Mouse (Mus musculus): ENCODE measurements at regions not wholly inside any gene's neighbourhood (a gene's known extent, or its start where the extent isn't known, plus 50 kb on each side); places are given as distances from the start of the nearest gene placed in this dataset.

DNA sequence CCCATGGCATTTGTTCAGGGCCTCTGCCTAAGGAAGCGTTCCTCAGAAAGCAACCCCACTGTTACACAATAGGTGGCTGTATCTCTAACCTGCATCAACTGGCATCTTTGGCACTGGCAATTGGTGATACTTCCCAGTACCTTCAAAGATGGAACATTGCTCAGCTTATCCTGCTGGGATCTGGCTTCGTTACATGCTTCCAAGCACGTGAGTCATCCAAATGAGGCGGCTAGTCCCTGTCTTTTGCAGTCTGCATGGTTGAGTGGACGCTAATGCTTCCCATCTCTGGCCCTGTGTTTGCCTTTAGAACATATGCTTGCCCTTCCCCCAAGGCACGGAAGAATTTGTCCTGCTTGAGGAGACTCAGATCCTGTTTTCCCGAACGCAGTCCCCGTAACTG, 380.2 kb downstream of the Atp23 start:
- H3K27ac ChIP-seq (replicated peaks): no peak overlapping the region
- H3K4me3 ChIP-seq: no peak overlapping the region
- peaks cover 6% of the 10 kb centered on the region; the same call in 1 of the 2 replicates for H3K9me3 ChIP-seq
- 0 out of 2 replicates have a peak, but pooled peaks have one; percentile 19 for ATAC-seq (ENCODE audit: low FRiP score, low read depth)
- WGBS: 36% methylated on average over 9 of the region's 9 CpGs
- no peaks in the 10 kb centered on the region for H3K27me3 ChIP-seq
- no peaks in the 10 kb centered on the region for H3K36me3 ChIP-seq
- H3K9ac ChIP-seq (replicated peaks): no peak overlapping the region
- no peak overlapping the region for H3K4me2 ChIP-seq (replicated peaks)
- H3K4me1 ChIP-seq: peaks cover 14% of the 10 kb centered on the region

DNA sequence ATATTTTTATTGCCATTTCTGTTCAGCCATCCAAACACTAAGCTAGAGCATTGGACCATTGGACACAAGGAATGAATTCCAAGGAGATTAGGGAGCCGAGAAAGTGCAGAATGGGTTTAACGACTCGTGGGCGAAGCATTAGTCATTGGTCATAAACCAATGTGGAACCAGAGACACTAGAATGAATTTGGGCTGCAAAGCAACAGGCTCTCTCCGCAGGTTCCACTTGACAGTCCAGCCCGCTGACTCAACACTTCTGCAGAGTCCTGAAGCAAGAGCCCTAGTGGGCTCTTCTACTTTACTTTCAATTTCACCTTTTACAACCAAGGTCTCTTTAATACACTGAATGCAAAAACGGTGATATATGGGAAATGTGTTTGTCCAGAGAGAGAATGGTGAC, 388.0 kb downstream of the Atp23 start:
- Histone ChIP-seq H3K4me1 (no peaks in the 10 kb centered on the region), H3K27me3 (no peaks in the 10 kb centered on the region), H3K36me3 (no peaks in the 10 kb centered on the region), H3K4me2 (replicated peaks) (no peak overlapping the region), H3K9me3 (peaks cover 6% of the 10 kb centered on the region; the same call in 1 of the 2 replicates), H3K9ac (replicated peaks) (no peak overlapping the region), H3K27ac (replicated peaks) (no peak overlapping the region), H3K4me3 (no peak overlapping the region)
- 84% methylated on average over 7 of the region's 7 CpGs for WGBS
- ATAC-seq (ENCODE audit: low FRiP score, low read depth): no peak

DNA sequence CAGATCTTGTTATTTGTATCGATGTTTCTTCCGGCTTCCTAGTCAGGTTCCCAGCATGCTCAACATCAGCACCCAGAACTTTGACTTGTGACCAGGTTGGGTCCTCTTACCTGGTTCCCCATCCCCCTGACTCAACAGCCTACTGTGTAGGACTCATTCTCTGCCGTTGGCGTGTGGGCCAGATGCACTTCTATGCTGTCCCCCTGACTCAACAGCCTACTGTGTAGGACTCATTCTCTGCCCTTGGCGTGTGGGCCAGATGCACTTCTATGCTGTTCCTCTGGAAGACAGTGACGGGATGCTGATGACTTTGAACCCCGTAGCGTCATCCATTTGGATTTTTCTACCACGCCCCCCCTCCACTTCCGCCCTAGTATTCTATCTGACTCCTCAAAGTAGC, 389.6 kb downstream of the Atp23 start:
- H3K27ac ChIP-seq (replicated peaks): no peak overlapping the region
- no peaks in the 10 kb centered on the region for H3K27me3 ChIP-seq
- H3K9me3 ChIP-seq: no peaks in the 10 kb centered on the region
- H3K9ac ChIP-seq (replicated peaks): no peak overlapping the region
- ATAC-seq (ENCODE audit: low FRiP score, low read depth): no peak
- no peak overlapping the region for H3K4me2 ChIP-seq (replicated peaks)
- H3K36me3 ChIP-seq: no peaks in the 10 kb centered on the region
- no peak overlapping the region for H3K4me3 ChIP-seq
- no peaks in the 10 kb centered on the region for H3K4me1 ChIP-seq
- 95% methylated on average over 10 of the region's 10 CpGs for WGBS

DNA sequence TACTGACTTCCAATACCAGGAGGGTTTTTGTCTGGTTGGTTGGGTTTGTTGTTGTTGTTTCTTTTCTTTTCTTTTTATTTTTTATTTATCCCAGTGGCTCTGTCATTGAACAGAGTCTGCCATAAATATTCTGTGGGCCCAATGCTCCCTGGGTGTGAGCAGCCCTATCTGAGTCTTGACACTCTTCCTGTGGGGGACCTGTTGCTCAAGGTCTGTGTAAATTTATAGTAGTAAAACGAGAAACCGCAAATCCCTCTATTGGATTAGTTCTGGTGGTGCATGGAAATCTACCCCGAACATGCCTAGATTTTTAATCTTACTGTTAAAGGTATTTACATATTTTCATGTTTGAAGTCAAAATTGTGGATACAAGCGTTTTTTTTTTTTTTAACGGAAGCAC, 395.2 kb downstream of the Atp23 start:
- no peak overlapping the region for H3K27ac ChIP-seq (replicated peaks)
- no peak overlapping the region for H3K4me3 ChIP-seq
- H3K27me3 ChIP-seq: no peaks in the 10 kb centered on the region
- H3K9me3 ChIP-seq: no peaks in the 10 kb centered on the region
- H3K9ac ChIP-seq (replicated peaks): no peak overlapping the region
- no peaks in the 10 kb centered on the region for H3K4me1 ChIP-seq
- WGBS: 88% methylated on average over 5 of the region's 5 CpGs
- H3K36me3 ChIP-seq: no peaks in the 10 kb centered on the region
- no peak for ATAC-seq (ENCODE audit: low FRiP score, low read depth)
- no peak overlapping the region for H3K4me2 ChIP-seq (replicated peaks)

DNA sequence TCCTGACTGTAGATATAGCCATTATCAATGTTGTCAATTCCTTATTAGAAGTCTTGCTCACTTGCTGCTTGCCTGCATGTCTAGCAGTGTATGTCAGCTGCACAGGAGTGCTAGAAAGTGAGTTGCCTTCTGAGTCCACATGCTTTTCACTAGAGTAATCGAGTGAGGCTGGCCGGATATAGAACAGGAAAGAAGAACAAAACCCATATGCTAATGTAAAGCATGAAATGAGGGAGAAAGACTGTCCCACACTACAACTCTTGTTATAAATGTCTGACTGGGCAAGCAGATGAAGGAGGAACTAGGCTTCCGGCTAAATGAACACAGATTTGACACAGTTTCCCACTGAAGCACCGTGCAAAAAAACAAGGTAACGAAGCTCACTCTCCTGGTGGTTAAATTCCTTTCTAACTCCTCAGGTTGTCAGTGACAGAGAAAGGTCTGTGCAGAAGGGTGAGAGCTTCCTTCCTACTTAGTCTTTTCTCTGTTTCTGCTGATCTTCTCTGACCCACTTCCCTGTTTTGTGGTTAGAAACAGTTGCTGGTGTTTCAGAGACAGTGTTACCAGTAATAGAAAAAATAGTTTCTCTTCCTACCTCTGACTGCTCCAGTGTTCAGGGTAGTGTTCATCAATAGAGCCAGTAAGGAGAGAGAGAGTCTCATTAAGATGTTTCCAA, 399.0 kb downstream of the Atp23 start:
- Histone ChIP-seq H3K9ac (replicated peaks) (no peak overlapping the region), H3K4me2 (replicated peaks) (no peak overlapping the region), H3K9me3 (no peaks in the 10 kb centered on the region), H3K4me3 (no peak overlapping the region), H3K27ac (replicated peaks) (no peak overlapping the region), H3K36me3 (no peaks in the 10 kb centered on the region), H3K4me1 (no peaks in the 10 kb centered on the region), H3K27me3 (no peaks in the 10 kb centered on the region)
- 70% methylated on average over 5 of the region's 5 CpGs for WGBS
- no peak for ATAC-seq (ENCODE audit: low FRiP score, low read depth)

DNA sequence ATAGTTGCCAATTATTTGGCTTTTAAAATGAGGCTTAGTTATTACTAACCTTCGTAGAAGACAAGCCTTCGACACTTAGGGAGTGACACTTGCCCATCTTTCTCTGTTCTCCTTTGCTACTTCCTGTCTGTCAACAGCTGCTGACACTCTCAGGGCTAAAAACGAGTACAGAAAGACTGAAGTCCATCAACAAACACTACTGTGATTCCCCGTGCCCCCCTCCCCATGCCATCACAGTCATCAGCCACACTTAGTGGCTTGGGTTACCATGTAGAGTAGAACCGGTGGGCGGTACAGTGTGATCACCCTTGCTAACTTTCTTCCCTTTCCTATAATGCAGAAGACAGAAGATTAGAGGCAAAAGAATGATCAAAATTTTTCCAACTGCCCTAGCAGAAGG, 402.4 kb downstream of the Atp23 start:
- no peak overlapping the region for H3K27ac ChIP-seq (replicated peaks)
- WGBS: 87% methylated on average over 6 of the region's 6 CpGs
- no peak overlapping the region for H3K4me3 ChIP-seq

DNA sequence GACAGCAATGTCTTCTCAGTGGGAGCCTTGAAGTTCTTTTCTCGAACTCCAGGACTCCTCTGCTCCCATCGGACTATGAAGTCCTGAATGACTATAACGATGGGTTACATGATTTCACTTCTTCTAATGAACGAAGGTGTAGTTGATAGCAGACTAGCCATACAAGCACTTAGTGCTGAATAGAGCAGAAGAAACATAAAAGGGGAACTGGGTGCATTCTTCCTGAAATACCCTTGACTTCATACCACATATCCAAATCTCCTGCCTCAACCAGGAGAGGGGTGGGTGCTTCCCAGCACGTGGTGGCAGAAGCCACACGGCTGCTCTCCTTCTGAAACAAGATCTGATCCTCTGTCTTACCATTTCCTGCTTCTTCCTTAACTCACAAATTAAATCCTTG, 407.4 kb downstream of the Atp23 start:
- Histone ChIP-seq H3K9ac (replicated peaks) (no peak overlapping the region), H3K36me3 (no peaks in the 10 kb centered on the region), H3K4me1 (no peaks in the 10 kb centered on the region), H3K27ac (replicated peaks) (no peak overlapping the region), H3K27me3 (no peaks in the 10 kb centered on the region; the same call in 1 of the 2 replicates), H3K4me3 (no peak overlapping the region), H3K9me3 (no peaks in the 10 kb centered on the region), H3K4me2 (replicated peaks) (no peak overlapping the region)
- 87% methylated on average over 6 of the region's 6 CpGs for WGBS
- ATAC-seq (ENCODE audit: low FRiP score, low read depth): no peak

More for the DNA sequence above, 402.4 kb downstream of the Atp23 start:
- H3K9me3 ChIP-seq: no peaks in the 10 kb centered on the region
- no peak overlapping the region for H3K9ac ChIP-seq (replicated peaks)
- no peaks in the 10 kb centered on the region for H3K27me3 ChIP-seq
- no peak overlapping the region for H3K4me2 ChIP-seq (replicated peaks)
- H3K36me3 ChIP-seq: no peaks in the 10 kb centered on the region
- ATAC-seq (ENCODE audit: low FRiP score, low read depth): no peak
- no peaks in the 10 kb centered on the region for H3K4me1 ChIP-seq

DNA sequence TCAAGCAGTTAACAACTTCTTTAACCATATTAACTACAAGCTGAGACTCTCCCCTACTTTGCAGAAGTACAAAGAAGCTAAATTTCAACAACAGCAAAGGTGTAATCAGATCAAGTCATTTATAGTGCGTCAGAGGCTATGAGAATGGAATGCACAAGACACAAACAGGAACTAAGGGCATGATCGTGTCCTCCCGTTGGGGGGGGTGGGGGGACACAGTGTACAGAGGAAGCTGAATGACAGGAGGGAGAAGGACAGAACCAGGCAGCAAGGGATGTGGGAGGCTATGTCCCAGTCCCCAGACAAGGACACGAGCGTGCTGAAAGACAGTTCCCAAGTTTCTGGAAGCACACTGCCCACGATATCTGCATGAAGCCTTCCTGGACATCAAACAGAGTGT, 408.9 kb downstream of the Atp23 start:
- ATAC-seq (ENCODE audit: low FRiP score, low read depth): no peak
- H3K4me3 ChIP-seq: no peak overlapping the region
- WGBS: 83% methylated on average over 6 of the region's 6 CpGs
- H3K36me3 ChIP-seq: no peaks in the 10 kb centered on the region
- H3K4me2 ChIP-seq (replicated peaks): no peak overlapping the region
- no peaks in the 10 kb centered on the region for H3K4me1 ChIP-seq
- no peak overlapping the region for H3K9ac ChIP-seq (replicated peaks)
- H3K27ac ChIP-seq (replicated peaks): no peak overlapping the region
- H3K27me3 ChIP-seq: no peaks in the 10 kb centered on the region; the same call in 1 of the 2 replicates
- no peaks in the 10 kb centered on the region for H3K9me3 ChIP-seq

DNA sequence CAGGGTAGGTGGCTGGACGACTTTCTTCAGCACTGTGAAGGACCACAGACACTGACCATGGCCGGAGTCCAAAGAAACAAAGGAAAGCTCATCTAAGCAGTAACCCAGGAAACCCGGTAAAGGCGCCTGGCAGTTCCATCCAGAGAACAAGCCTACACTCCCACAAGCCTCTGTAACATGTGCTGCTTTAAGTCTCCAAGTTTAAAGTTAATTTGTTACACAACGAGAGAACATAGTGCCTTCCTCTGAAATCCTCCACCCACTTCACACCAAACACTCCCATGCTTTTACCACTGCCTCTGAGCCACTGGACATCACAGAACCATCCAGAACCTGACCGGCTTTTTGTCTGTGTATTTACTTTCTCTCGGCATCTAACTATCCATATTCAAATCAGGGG, 416.0 kb downstream of the Atp23 start:
- Histone ChIP-seq H3K9ac (replicated peaks) (no peak overlapping the region), H3K9me3 (0 out of 2 replicates have a peak, but pooled peaks cover 4% of the 10 kb centered on the region), H3K27ac (replicated peaks) (no peak overlapping the region), H3K4me1 (no peaks in the 10 kb centered on the region), H3K4me3 (no peak overlapping the region), H3K27me3 (no peaks in the 10 kb centered on the region), H3K4me2 (replicated peaks) (no peak overlapping the region), H3K36me3 (no peaks in the 10 kb centered on the region)
- 85% methylated on average over 7 of the region's 7 CpGs for WGBS
- no peak for ATAC-seq (ENCODE audit: low FRiP score, low read depth)

DNA sequence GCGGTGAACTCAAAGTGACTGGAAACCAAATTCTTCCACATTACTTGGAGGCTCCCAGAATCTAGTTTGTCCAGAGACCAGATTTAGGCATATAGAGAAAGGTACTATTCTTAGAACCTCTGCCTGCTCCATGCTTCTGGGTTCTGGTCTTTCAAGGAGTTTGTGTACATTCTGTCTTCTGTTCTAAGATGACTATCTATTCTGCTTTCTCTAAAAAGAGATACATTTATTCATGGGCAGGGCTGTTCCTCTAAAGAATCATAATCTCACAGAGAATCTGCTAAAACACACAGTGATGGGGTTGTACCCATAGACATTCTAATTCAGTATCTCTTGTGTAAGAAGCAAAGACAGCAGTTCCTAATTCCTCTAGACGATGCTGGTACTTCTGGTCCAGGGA, 417.7 kb downstream of the Atp23 start:
- WGBS: 85% methylated on average over 2 of the region's 2 CpGs
- Histone ChIP-seq H3K9ac (replicated peaks) (no peak overlapping the region), H3K4me2 (replicated peaks) (no peak overlapping the region), H3K4me3 (no peak overlapping the region), H3K36me3 (no peaks in the 10 kb centered on the region), H3K27ac (replicated peaks) (no peak overlapping the region), H3K27me3 (no peaks in the 10 kb centered on the region), H3K9me3 (0 out of 2 replicates have a peak, but pooled peaks cover 4% of the 10 kb centered on the region), H3K4me1 (no peaks in the 10 kb centered on the region)
- ATAC-seq (ENCODE audit: low FRiP score, low read depth): no peak

DNA sequence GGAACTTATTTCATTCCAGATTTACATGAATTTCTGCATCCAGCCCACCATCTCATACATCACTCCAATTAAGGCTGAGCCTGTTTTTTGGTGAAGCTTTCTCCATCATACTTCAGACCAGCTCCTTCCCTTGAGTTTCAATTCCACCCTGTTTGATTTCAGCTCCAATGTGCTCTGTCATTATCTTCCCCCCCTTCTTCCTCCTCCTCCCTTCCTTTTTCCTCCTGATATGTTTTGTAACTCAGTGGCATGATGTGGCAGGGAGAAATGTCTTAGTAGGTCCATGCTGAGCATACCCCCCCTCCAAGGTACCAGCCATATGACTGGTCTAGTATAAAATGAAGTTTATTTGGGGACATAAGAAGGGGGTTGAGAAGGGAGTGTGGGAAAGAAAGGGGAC, 420.8 kb downstream of the Atp23 start:
- no peak overlapping the region for H3K9ac ChIP-seq (replicated peaks)
- H3K36me3 ChIP-seq: no peaks in the 10 kb centered on the region
- H3K4me2 ChIP-seq (replicated peaks): no peak overlapping the region
- H3K9me3 ChIP-seq: 0 out of 2 replicates have a peak, but pooled peaks cover 4% of the 10 kb centered on the region
- no peak overlapping the region for H3K27ac ChIP-seq (replicated peaks)
- H3K4me1 ChIP-seq: no peaks in the 10 kb centered on the region
- no peak for ATAC-seq (ENCODE audit: low FRiP score, low read depth)
- no peaks in the 10 kb centered on the region for H3K27me3 ChIP-seq
- no peak overlapping the region for H3K4me3 ChIP-seq

DNA sequence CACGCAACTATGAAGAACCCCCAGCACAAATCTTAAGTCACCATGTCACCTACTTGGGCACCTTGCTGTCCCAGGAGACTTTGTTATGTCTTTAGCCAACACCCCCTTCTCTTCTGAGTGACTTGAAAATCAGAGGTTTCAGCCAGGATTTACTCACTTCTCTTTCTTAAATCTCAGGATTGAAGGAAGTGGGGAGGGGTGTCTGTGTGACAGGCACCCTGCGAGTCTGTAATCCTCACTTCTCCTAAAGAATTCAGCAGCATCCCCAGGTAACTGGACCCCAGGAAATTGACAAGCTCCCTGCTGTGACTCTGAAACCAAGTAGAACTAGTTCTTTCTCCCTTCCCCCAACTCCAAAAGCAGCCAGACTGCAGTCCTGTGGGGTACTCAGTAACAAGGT, 421.4 kb downstream of the Atp23 start:
- H3K9me3 ChIP-seq: 0 out of 2 replicates have a peak, but pooled peaks cover 4% of the 10 kb centered on the region
- no peaks in the 10 kb centered on the region for H3K27me3 ChIP-seq
- H3K9ac ChIP-seq (replicated peaks): no peak overlapping the region
- H3K27ac ChIP-seq (replicated peaks): no peak overlapping the region
- no peaks in the 10 kb centered on the region for H3K36me3 ChIP-seq
- H3K4me1 ChIP-seq: no peaks in the 10 kb centered on the region
- H3K4me2 ChIP-seq (replicated peaks): no peak overlapping the region
- 34% methylated on average over 2 of the region's 2 CpGs for WGBS
- ATAC-seq (ENCODE audit: low FRiP score, low read depth): no peak
- H3K4me3 ChIP-seq: no peak overlapping the region

All from midbrain, embryonic 12.5 days (tissue).